10 mouse cellular contexts compared by ENCODE assay signal in the genomic region with DNA sequence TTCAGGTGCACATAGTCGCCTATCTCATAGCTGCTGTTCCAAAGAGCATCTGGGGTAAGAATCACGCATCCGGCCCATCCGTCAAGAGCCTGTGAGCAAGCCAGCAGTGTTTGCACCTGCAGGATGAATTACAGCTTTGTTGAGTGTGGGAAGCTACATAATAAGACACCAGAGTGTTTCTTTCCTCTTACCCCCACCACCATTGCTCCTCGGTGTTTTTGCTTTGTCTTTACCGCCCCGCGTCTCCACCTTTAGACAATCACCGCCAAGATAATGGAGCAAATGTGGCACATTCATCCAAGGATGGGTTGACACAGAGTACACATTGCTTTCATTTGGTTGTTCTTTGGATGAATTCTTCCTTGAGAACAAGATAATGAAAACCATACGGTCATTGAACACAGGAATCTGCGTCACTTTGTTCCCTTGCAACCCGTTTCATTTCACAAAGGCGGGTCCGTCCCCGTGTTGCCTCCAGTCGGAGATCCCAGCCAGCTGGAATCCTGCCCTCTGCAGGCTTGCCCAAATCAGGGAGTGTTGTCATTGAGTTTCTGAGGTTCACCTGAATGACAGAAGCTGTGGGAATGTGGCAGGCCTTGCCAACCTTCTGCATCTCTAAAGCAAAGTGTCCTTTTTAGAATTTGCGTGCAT.
DNase-seq lines count a peak whose midpoint lies in the region; ATAC-seq and TF ChIP-seq lines count a peak whose summit lies in the region.
"Had no signal": no experiment of that assay in that cellular context is flagged by ENCODE, and none has a peak within 500 bp of the region (broad histone marks: within the 10 kb centered on the region; RNA-seq: fewer than 3 reads in every experiment).

No protein-coding gene starts in this region.

- no peak for TF ChIP-seq POLR2A in kidney, adult 2 months (IDR thresholded peaks at IDR 0.05; ENCODE audit: low read depth, low read length)
- no peak for TF ChIP-seq POLR2A in brain, embryonic 14.5 days (IDR thresholded peaks at IDR 0.05; ENCODE audit: borderline replicate concordance, extremely low read depth, insufficient read depth, insufficient read length, poor library complexity, severe bottlenecking)

- WGBS in kidney, adult 2 months, result 85% methylated on average over 17 of the region's 17 CpGs
- WGBS in midbrain, postnatal 0 days, result 84% methylated on average over 17 of the region's 17 CpGs

- no peaks in the 10 kb centered on the region for H3K36me3 ChIP-seq in kidney, adult 2 months (ENCODE audit: control insufficient read depth, insufficient read depth, low read length)
- no peaks in the 10 kb centered on the region for H3K36me3 ChIP-seq in midbrain, postnatal 0 days (ENCODE audit: insufficient read depth, low read length)
- H3K36me3 ChIP-seq: heart, embryonic 13.5 days; lung, embryonic 15.5 days had no signal

- H3K9ac ChIP-seq in midbrain, postnatal 0 days (replicated peaks; ENCODE audit: low read length, poor library complexity, severe bottlenecking), result no peak overlapping the region
- H3K9ac ChIP-seq: heart, embryonic 13.5 days; lung, embryonic 15.5 days had no signal

- H3K9me3 ChIP-seq in midbrain, postnatal 0 days (ENCODE audit: low read length), result no peaks in the 10 kb centered on the region
- H3K9me3 ChIP-seq: heart, embryonic 13.5 days; lung, embryonic 15.5 days had no signal

- peak; percentile 10 for DNase-seq in kidney, adult 2 months
- DNase-seq in kidney, adult 18-20 months, result no peak
- DNase-seq in brain, embryonic 14.5 days (ENCODE audit: low read depth), result peak; percentile 58
- DNase-seq in gastrocnemius, postnatal 14 days, result peak; percentile 43
- peak; percentile 18 for DNase-seq in midbrain, postnatal 0 days (ENCODE audit: low spot score)
- DNase-seq in urinary bladder, postnatal 14 days (ENCODE audit: low spot score), result no peak
- no peak for DNase-seq in kidney, adult 11 months
- DNase-seq in right cerebral cortex, postnatal 4 days, result no peak

- TF ChIP-seq CTCF in kidney, adult 2 months (conservative IDR thresholded peaks at IDR 0.05; ENCODE audit: insufficient read depth, insufficient read length, low read depth, low read length), result no peak
- TF ChIP-seq CTCF in brain, embryonic 14.5 days (IDR thresholded peaks at IDR 0.05; ENCODE audit: borderline replicate concordance, extremely low read depth, insufficient read depth, insufficient read length), result no peak
- TF ChIP-seq CTCF in midbrain, postnatal 0 days (IDR thresholded peaks at IDR 0.05), result no peak

- no peaks in the 10 kb centered on the region for H3K4me1 ChIP-seq in kidney, adult 2 months (ENCODE audit: control insufficient read depth, insufficient read depth, low read length)
- H3K4me1 ChIP-seq in midbrain, postnatal 0 days (ENCODE audit: insufficient read depth, low read length), result no peaks in the 10 kb centered on the region
- H3K4me1 ChIP-seq: heart, embryonic 13.5 days; lung, embryonic 15.5 days had no signal

- no peak overlapping the region for H3K4me2 ChIP-seq in midbrain, postnatal 0 days (ENCODE audit: low read depth, low read length, poor library complexity, severe bottlenecking)
- H3K4me2 ChIP-seq: heart, embryonic 13.5 days; lung, embryonic 15.5 days had no signal

- no peak for ATAC-seq in midbrain, postnatal 0 days (ENCODE audit: low FRiP score)

- no peak overlapping the region for H3K4me3 ChIP-seq in kidney, adult 2 months (ENCODE audit: insufficient read depth, low read depth, low read length)
- no peak overlapping the region for H3K4me3 ChIP-seq in midbrain, postnatal 0 days (ENCODE audit: low read depth, low read length)
- H3K4me3 ChIP-seq: heart, embryonic 13.5 days; lung, embryonic 15.5 days had no signal

- H3K27me3 ChIP-seq in kidney, adult 2 months (replicated peaks; ENCODE audit: control insufficient read depth, insufficient read depth, low read length), result no peaks in the 10 kb centered on the region
- H3K27me3 ChIP-seq in midbrain, postnatal 0 days (ENCODE audit: insufficient read depth, low read length), result no peaks in the 10 kb centered on the region
- H3K27me3 ChIP-seq: heart, embryonic 13.5 days; lung, embryonic 15.5 days had no signal

- no peak overlapping the region for H3K27ac ChIP-seq in kidney, adult 2 months (ENCODE audit: insufficient read depth, low read depth, low read length)
- H3K27ac ChIP-seq in midbrain, postnatal 0 days (ENCODE audit: low read depth, low read length), result no peak overlapping the region
- H3K27ac ChIP-seq: heart, embryonic 13.5 days; lung, embryonic 15.5 days had no signal

- intact Hi-C loops in gastrocnemius, postnatal 14 days (cut with DNase I; ENCODE audit: low total_unique reads), result no loop called here

Comparison
In these comparisons a context has a peak if more than half of its experiments do, and no peak if none do; other contexts are left out.
1. DNase-seq: peak in kidney, adult 2 months (single experiment), brain, embryonic 14.5 days (single experiment), gastrocnemius, postnatal 14 days (single experiment) and midbrain, postnatal 0 days (single experiment); none in kidney, adult 18-20 months (single experiment), urinary bladder, postnatal 14 days (single experiment), kidney, adult 11 months (single experiment) and right cerebral cortex, postnatal 4 days (single experiment).